Mouse (Mus musculus) cerebellum, adult 18-20 months (tissue): ENCODE measurements around the gene Gm10024.
"Not testable (repeated sequence)": the region's sequence is repeated elsewhere in the genome, so short reads cannot be mapped to it uniquely, and the experiment has no call there.

Experiments used
- DNase-seq, 2 experiments: peaks; one replicate each; pipeline ENCODE4 v3.0.0; 2021

The Gm10024 gene

DNA sequence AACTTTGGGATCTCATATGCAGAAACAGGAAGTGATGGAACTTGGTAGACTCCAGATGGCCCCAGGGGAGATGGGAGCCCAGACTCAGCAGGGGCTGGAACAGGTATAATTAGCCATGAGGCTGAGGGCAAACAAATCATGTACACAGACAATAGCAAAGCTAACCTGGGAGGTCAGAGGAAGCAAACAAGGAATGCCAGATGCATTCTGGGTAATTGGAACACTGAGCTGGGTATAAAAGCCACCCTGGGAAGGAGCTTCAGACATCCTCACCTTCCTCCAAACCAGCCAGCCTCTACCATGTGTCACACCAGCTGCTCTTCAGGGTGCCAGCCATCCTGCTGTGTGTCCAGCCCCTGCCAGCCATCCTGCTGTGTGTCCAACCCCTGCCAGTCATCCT is at the start of gene Gm10024:
Gm10024 (plus strand) TSS at position 301 of the 400 bp plus-strand sequence.
- DNase-seq, result not testable (repeated sequence)

DNA sequence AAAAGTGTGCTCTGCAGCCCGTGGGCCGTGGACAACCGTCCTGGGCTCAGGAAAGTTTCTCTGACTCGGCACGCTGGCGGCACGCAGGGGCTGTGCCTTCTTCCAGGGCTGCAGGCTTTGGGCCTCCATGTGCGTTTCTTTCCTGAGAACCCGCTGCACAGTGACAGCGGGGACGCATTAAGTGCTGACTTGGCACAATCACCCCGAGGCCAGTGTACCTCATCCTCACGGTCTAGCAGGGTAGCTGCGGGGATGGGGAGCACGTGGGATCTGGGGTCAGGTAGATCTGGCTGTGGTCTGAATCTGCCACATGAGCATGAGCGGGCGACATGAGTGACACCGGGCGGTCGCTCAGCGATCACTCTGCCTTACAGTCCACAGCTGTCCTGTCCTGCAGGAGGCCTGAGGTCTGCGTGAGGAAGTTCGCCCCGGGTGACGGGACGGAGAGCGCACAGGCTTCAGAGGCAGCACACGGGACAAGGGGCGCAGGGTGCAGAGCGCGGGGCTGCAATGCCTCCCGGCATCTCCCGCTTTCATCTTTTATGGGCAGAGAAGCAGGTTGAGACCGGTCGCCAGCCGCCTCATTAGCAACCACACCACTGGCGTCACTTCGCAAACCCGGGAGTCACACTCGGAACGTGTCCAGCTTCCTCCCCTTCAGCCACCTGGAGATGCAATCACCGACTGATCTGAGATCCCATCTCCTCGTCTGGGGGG is 47.1 kb upstream of the Gm10024 start:
- no peak for DNase-seq

DNA sequence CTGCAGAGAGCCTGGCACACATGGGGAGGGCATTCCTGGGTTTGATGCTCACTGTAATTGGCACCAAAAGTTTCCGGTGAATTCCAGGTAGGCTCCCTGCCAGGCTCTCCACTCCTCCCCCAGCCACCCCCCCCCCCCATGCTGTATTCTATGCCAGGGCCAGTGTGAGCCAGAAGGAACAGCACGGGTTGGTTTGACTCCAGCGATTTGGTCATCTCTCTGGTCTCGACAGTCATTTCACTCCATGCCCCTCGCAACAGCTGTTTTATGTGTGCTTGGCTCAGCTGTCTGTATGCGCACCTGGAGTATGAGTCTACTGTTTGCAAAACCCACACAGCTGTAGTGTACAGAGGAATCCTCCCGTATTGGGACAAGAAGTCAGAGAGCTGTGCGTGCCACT is 44.9 kb upstream of the Gm10024 start:
- DNase-seq, result no peak

DNA sequence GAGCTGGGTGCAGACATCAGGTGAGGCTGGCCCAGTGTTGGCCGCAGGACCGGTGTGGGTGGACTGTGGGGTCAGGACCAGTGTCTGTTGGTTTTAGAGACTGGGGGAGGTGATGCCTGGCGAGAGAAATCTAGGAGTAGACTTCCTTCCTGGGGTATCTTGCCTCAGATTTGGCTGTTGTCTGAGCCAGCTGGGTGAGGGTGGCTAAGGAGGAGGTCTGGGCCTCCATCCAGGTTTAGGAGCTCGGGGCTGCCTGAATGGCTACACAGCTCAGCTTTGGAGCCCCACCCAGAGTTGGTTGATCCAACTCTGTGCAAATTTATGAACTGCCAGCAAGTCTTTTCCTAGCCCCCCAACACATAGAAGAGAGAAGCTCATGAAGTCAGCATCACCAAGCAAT is 43.9 kb upstream of the Gm10024 start:
- DNase-seq, result no peak

DNA sequence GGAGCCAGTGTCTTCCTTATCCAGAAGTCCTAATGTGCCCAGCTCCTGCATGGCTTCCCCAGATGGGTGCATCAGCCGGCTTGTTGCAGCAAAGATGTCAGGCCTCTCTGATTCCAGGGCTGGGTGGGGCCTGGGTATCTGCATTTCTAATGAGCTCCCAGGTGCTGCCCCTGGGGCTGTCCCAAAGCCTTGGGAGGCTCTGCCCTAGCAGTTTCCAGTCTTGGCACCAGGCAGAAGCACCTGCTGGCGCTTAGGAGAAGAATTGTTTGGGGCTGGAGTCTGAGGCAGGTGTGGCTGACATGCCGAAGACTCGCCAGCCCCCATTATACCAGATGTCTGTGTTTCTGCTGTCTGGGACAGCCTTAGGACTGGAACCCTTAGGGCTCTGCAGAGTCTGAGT is 40.5 kb upstream of the Gm10024 start:
- DNase-seq, result no peak

DNA sequence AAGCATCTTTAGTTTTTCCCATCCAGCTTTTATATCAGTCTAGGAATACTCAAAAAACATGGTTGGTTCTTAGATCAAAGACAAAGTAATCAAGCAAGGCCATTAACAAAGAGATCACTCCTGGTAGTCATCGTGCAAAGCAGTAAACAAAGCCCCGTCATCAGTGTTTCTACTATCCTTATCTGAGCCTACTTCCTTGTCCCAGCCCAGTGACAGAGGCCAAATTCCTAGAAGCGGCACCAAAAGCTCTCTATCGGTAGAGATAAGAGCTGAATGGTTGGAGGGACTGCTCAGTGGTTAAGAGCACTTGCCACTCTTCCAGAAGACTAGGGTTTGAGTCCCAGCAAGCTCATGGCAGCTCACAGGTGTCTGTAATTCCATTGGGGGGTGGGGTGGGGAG is 39.7 kb upstream of the Gm10024 start:
- DNase-seq, result no peak

DNA sequence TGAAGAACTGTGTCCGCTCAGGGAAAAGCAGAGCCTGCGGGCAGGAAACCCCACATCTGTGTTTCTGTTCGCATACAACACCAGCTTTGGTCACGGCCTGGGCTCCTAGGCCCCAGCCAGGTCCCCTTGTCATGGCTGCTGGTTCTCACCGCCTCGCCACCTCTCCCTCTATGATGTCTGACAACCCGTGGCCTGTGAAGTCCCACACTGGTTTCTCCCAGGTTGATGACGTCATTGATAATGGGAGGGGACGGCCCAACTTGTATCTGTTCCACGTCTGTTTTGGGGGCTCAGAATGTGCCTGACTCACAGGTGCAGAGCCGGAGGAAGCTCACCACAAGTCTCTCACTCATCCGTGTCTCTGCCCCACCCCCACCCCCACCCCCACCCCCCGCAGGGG is 37.5 kb upstream of the Gm10024 start:
- DNase-seq, result no peak

DNA sequence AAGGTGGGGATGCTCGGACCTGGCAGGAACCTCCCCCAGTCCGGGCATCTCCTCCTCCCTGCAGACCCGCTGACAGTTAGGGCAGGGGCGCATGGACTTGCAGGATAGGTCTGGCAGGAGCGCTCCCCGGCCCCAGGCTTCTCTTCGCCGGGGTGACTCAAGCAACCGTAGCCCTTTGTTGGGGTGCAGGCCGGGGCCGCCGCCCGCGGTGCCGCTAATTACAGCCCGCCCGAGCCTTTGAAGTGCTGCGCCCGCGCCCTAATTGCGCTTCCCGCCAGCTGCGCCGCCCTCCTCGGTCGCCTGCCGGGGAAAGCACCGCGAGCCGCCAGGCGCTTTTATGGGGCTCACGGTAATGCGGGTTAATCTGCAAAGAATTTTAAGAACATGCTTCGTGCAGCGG is 33.7 kb upstream of the Gm10024 start:
- DNase-seq, result no peak

DNA sequence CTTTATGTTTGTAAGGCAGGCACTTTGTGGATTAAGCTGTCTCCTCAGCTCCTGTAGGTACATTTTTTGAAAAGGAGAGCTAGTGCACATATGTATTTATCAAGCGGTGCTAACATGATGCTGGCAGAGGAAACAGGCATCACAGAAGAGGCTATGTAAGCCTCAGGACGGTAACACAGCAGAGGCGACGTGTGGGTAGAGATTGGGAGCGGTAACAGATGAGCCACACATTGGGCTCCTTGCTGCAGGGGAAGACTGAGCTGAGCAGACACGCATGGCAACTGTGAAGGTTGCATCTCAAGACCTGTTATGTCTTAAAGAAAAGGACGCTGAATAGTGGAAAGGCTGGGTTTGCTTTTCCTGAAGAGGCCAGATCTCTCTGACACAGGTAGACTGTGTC is 28.3 kb upstream of the Gm10024 start:
- DNase-seq, result no peak

DNA sequence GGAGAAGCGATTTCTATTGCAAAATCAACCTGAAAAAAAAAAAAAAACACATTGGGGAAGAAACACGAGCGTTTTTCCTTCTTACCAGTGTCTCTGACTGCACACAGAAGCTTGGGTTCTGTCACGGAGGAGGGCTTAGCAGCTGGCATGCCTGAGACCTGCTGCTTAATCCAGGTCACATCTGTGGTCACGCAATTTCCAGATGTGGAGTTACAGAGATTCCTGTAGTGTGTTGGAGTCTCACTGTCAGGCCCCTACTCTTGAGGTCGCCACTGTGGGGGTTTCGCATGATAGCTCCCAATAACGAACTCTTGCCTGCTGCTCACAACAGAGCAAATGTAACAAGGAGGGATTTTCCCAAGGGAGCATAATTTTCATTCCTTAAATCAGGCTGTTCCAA is 27.1 kb upstream of the Gm10024 start:
- no peak for DNase-seq

DNA sequence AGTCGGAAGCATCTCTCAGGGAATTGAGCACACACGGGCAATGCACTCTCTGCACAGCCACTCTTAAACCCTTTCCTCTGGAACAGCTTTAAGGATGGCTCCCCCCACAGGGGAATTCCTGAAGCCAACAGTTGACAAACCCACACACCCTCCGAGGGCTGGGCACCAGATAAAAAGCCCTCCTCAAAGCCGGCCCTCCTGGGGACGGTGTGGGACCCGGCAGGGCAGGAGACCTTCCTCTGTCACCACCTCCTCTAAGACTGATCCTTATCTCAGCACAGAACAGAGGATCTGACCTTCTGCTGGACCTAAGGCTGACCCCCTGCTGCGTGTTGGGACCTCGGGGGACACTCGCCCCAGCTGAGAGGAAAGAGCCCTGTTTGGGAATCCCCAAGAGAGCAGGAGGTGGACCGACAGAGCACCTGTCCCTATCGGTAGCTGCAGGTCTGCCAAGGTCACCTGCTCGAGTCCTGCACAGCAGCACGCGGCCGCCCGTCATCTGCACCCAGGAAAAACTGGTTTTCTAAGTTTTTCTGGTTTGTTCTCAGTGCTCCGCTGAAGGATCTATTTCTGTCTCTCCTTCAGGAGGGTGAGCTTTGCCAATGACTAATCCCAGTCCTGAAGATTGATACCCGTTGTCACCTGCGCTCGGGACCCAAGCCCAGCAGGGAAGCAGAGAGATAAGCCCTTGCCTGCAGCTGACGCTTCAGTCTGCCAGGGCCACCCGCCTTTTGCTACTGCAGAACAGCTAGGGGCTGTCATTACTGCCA is 25.2 kb upstream of the Gm10024 start, which contains the start of gene Tspear:
Tspear (plus strand) TSS at position 675 of the 770 bp plus-strand sequence.
- DNase-seq, result no peak

DNA sequence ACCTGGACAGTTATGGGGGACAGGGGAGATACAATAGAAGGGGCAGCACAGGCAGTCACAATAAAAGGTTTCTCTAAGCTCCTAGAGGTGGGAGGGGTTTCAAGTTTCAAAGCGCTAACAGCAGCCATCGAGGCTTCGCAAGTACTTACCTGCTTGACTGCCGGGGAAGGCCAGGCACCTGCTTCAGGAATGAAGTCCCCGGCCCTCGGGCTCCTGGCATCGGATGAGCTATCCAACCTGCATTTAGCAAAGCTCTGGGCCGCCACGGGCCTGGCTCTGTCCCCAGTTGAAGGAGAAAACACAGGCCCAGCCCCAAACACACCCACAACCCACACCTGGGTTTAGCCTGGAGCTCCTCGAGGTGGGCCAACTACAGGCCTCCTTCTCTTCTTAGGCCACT is 24.2 kb upstream of the Gm10024 start:
- no peak for DNase-seq

DNA sequence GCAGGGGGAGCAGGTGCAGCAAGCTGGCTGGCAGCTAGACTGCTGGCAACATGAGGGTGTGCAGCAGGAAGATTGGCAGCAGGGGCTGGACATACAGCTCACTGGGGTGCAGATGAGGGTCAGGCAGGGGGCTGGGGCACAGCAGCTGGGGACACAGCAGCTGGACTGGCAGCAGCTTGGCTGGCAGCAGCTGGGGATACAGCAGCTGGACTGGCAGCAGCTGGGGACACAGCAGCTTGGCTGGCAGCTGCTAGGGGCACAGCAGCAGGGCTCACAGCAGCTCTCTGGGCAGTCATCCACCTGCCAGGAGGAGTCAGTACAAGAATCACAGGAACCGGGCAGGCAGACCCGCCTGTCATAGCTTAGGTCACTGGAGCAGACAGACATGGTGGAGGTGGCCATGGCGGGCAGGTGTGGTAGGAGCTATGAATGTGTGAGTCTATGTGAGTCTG is 20.9 kb upstream of the Gm10024 start, which contains the start of gene Gm19402:
Gm19402 (minus strand) TSS at position 402 of the 452 bp plus-strand sequence.
- DNase-seq, result not testable (repeated sequence)

DNA sequence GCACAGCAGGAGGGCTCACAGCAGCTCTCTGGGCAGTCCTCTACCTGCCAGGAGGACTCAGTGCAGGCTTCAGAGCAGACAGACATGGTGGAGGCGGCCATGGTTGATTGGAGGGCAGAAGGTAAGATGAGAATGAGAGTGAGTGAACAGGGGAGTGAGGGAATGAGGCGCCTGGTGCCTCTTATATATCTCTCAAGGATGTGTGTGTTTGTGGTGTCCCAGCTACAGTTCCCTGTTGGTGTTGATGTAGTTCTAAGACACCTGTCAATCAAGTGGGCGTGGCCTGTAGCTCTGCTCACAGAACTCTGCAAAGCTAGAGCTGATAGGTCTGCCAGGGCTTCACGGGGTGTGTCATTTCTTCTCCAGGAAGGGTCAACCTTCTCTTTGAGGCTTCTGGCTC is 14.1 kb upstream of the Gm10024 start, which contains the start of gene Gm9508:
Gm9508 (minus strand) TSS at position 101 of the 400 bp plus-strand sequence.
- no peak for DNase-seq

DNA sequence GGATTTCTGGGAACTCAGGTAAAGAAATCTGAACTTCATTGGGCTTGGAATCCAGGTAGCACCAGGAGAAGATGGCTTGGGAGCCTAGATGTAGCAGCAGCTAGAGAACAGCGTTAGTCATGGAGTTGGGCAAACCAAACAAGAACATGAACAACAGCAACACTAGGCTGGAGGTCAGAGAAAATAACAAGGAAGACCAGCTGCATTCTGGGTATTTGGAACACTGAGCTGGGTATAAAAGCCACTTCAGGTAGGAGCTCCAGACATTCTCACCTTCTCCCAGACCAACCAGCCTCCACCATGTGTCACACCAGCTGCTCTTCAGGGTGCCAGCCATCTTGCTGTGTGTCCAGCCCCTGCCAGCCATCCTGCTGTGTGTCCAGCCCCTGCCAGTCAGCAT is 4.9 kb upstream of the Gm10024 start, which contains the start of gene Gm10272:
Gm10272 (plus strand) TSS at position 301 of the 400 bp plus-strand sequence.
- DNase-seq, result no peak

DNA sequence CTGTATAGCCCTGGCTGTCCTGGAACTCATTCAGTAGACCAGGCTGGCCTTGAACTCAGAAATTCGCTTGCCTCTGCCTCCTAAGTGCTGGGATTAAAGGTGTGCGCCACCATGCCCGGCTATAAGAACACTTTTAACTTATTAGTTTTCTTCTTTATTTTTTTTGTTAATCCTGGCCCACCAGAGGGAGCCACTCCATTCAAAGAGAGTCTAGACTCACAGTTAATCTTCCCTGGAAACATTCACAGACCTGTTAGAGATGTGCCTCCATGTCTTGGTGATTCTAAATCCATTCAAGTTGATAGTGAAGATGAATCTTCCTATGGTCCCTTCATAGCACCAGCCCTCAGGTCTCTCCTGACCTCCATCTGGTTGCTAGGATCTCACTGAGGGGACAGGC is 1.4 kb upstream of the Gm10024 start:
- DNase-seq, result no peak

DNA sequence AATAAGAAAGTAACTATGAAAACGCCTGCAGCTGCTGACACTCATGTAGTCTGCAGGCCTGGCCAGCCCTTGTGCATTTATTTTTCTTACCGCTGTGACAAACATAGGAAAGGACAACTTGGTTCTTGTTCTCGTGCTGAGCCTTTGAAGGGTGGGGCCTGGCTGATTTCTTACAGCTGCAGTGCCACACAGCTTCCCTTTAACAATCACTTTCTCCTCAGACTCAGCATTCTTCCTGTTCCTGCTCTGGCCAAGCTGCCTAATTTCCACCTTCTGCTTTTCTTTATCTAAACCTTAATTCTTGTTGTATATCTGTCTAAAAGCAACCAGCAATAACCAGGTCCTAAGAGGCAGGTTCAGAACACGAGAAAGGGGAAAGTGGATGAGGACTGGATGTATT is 2.5 kb downstream of the Gm10024 start:
- no peak for DNase-seq

DNA sequence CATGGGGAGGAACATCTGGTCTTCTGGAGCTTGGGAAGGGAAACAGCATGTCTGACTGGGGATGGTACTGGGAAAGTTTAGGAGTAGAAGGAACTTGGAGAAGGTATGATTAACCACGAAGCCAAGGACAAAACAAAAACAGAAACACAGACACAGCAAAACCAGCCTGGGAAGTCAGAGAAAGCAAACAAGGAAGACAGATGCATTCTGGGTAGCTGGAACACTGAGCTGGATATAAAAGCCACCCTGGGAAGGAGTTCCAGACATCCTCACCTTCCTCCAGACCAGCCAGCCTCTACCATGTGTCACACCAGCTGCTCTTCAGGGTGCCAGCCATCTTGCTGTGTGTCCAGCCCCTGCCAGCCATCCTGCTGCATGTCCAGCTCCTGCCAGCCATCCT is 4.2 kb downstream of the Gm10024 start, which contains the start of gene Gm10142:
Gm10142 (plus strand) TSS at position 301 of the 400 bp plus-strand sequence.
- no peak for DNase-seq

DNA sequence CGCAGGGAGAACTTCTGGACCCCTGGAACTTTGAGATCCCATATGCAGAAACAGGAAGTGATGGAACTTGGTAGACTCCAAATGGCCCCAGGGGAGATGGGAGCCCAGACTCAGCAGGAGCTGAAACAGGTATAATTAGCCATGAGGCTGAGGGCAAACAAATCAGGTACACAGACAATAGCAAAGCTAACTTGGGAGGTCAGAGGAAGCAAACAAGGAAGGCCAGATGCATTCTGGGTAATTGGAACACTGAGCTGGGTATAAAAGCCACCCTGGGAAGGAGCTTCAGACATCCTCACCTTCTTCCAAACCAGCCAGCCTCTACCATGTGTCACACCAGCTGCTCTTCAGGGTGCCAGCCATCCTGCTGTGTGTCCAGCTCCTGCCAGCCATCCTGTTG is 9.0 kb downstream of the Gm10024 start, which contains the start of gene Krtap12-1:
Krtap12-1 (plus strand) TSS at position 301 of the 400 bp plus-strand sequence.
- not testable (repeated sequence) for DNase-seq

DNA sequence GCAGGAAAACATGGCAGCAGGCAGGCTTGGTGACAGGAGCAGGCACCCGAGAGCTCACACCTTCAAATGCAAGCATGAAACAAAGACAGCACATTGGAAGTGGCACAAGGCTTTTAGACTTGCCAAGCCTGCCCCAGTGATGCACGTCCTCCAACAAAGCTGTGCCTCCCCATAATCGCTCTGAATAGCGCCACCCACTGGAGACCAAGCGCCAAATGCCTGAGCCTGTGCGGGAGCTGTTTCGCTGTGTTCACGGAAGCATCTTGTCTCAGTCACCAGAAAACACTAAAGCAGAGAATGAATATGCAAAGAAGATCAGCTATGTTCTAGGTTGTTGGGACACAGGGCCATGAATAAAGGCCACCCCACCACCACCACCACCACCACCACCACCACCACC is 13.6 kb downstream of the Gm10024 start:
- no peak for DNase-seq

DNA sequence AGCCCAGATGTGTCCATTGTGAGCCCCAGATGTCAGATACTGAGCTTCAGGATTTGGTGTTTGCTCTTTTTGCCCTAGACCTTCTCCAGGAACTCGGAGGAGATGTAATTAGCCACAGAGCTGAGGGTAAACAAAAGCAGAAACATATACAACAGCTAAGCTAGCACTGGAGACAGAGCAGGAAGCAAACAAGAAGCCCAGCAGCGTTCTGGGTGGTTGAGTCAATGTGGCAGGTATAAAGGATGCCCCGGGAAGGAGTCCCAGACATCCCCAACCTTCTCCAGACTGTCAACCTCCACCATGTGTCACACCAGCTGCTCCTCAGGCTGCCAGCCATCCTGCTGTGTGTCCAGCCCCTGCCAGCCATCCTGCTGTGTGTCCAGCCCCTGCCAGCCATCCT is 14.9 kb downstream of the Gm10024 start, which contains the start of gene Gm10100:
Gm10100 (plus strand) TSS at position 301 of the 400 bp plus-strand sequence.
- DNase-seq, result peak in 1 of 2 experiments; percentile 11

DNA sequence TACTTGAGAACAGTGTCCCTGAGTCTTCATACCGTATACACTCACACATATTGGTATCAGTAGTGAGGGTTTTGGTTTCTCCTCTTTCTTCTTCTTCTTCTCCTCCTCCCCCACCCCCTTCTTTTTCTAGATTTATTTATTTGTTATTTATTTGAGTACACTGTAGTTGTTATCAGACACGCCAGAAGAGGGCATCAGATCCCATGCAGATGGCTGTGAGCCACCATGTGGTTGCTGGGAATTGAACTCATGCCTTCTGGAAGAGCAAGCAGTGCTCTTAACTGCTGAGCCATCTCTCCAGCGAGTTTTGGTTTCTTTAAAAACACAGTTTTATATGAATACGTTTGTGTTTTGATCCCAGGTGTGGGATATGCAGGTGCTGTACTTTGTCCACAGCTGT is 17.0 kb downstream of the Gm10024 start:
- DNase-seq, result no peak

DNA sequence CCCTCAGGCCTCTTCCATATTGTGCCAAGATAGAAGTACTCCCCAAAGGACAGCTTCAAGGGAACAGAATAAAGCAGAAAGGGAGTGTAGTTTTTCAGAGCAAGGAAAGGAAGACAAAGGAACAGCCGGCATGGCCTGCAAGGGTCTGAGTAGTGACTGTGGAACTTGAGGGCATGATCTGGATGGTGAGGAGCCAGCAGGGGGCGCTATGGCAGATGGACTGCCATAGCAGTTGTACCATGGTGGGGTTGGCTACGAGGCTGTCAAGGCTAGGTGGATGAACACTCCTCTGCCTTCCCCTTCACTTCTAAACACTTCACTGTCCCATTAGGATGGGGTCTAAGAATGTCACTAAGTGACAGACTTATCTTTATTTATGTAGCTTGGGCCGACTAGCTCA is 18.0 kb downstream of the Gm10024 start:
- DNase-seq, result no peak

DNA sequence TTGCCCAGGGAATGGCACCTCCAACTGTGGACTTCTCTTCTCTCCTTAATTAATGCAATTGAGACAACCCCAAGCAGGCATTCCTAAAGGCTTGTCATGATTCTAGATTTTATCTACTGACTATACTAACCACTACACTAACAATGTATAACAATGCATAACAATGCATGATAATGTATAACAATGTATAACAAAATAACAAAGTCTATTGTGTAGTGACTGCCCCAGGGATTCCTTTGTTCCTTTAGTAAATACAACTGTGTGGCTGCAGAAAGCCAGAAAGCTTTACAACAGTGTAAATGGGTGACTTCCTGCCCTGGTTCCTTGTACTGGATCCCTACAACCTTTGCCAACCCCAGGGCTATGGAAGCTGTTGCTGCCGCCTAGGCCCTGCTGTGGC is 24.7 kb downstream of the Gm10024 start:
- no peak for DNase-seq
